Mouse (Mus musculus) common myeloid progenitor, adult 5-6 weeks (primary cell): ENCODE measurements at regions not wholly inside any gene's neighbourhood (a gene's known extent, or its start where the extent isn't known, plus 50 kb on each side); places are given as distances from the start of the nearest gene placed in this dataset.

ENCODE experiments used
- ATAC-seq: replicated peaks from 2 replicates; pipeline ENCODE4 v1.8.0; 2016; ENCODE audit warnings: low read depth, mild to moderate bottlenecking, moderate TSS enrichment, inconsistent platforms; ENCODE audit not compliant: poor library complexity, severe bottlenecking

DNA sequence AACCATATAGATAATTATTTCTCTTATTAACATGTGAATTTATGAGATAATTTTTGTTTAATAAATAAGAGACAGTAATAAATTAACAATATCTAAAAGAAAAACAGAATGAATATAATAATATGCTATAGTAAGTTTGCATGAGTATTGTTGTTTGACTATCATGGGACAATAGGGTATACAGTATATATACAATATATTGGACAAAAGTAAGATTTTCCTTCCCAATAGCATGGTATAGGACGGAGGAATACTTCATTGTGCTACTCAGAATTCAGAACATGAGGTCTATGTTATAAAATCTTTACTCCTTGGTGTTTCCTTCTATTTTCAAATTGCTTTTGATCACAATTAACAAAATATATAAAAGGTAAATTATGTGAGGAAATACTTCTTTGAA is 771.0 kb upstream of the Pcdh20 start:
- no peak for ATAC-seq

DNA sequence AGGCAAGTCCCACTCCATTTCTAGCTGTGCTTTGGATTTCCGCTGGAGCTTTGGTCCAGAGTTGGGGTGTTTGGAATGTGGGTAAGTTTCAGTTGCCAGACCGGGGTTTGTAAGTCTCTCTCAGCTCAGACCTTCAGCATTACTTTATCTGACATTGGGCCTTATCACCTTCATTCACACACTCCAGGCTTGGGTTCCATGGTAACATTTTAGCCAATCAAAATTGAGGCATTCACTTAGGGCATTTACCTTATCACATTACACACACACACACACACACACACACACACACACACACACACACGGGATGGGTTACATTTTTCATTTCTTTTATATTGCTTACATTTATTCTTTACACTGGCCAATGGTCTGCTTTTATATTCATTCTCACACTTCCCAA is 765.3 kb upstream of the Pcdh20 start:
- no peak for ATAC-seq

GRCm38 (mm10) chr14:89230482-89230881 is 759.3 kb upstream of the Pcdh20 start:
- ATAC-seq: no peak

GRCm38 (mm10) chr14:89217390-89217789 is 746.2 kb upstream of the Pcdh20 start:
- ATAC-seq: no peak

GRCm38 (mm10) chr14:89181386-89181979 is 710.3 kb upstream of the Pcdh20 start:
- peak; percentile 63; the same call in 1 of the 2 replicates for ATAC-seq

- no peak for ATAC-seq
Measured at GRCm38 (mm10) chr14:89142994-89143686, 671.9 kb upstream of the Pcdh20 start.

DNA sequence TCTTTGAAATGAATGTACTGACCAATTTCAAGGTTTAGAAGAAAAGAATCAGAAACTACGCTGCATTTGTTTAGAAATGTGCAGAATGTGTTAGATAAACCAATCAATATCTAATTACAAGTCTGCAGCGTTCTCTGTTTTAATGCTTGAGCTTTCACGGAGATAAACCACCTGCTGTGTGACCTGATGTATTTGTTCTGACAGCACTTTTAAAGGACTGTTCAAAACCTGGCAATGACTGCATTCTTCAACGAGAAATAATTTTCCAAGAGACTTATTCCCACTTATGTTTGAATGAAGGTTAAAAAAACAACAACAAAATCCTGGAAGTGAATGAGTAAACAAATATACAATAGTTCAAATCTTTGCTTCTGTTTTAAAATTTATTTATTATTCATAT is 628.1 kb upstream of the Pcdh20 start:
- ATAC-seq: no peak

DNA sequence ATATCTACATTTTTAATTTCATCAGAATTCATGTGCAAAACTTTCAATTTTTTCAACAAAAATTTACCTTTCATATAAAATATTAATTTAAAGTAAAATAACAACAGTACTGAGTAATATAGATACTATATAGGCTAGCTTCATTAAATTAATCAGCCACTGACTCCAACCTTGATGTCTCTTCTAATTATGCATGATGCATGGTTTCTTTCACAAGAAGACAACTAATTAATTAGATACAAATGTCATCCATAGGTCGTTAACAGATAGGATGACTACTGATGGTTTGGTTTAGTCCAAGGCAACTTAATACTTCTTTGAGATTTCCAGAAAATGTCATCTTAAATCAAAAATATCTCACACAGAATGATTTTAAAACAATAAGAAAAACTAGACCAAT is 618.5 kb upstream of the Pcdh20 start:
- no peak for ATAC-seq

GRCm38 (mm10) chr14:89076014-89076413 is 604.8 kb upstream of the Pcdh20 start:
- no peak for ATAC-seq

GRCm38 (mm10) chr14:89063971-89064370 is 592.8 kb upstream of the Pcdh20 start:
- no peak for ATAC-seq

DNA sequence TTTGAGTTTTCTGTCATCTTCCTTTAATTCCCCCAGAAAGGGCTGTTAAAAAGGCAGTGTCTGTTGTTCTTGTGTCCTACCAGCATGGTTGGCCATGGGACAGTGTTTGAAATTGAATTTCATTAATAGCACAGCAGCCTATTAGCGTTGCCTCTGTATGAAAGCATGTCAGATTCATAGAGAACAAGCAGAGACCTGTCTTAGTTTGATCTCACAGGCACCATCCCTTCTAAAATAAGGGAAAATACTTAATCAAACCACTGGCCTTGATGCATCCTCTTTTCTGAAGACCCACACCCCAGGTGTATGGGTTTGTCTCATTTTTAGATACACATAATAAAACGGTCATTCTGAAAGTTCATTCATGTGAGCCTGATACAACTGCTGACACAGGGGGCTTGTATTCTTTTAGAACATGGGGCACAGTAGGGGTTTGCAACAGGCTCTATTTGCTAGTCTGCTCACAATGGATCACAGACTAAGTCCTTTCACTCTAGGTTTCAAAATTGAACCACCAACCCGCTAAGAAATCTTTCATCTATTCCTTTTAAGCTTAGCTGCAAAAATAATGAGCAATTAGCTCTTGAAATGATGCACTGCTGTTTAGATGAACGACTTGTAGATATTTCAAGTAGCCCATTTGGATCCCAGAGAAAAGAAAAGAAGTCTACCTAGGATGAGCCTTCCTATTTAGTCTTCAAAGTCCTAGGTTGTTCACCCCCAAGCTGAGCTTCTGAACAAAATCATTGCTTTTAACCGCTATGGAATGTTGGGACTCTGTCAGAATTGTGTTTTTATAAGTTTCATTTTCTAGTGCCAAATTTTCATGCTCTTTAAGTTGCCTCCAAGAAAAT is 591.6 kb upstream of the Pcdh20 start:
- ATAC-seq: no peak

GRCm38 (mm10) chr14:89061319-89061718 is 590.1 kb upstream of the Pcdh20 start:
- no peak for ATAC-seq

GRCm38 (mm10) chr14:89034390-89034789 is 563.2 kb upstream of the Pcdh20 start:
- ATAC-seq: no peak

DNA sequence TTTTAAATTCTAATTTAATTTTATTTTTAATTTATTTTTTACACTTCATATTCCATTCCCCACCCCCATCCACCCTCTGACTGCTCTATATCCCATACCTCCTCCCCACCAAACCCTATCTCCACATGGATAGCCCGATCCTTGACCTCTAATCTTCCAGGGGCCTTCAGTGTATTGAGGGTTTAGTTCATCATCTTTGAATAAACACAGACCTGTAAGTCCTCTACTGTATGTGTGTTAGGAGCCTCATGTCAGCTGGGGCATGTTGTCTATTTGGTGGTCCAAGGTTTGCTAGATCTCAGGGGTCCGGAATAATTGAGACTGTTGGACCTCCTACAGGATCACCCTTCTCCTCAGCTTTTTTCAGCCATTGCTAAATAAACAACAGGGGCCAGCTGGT is 540.2 kb upstream of the Pcdh20 start:
- no peak for ATAC-seq

DNA sequence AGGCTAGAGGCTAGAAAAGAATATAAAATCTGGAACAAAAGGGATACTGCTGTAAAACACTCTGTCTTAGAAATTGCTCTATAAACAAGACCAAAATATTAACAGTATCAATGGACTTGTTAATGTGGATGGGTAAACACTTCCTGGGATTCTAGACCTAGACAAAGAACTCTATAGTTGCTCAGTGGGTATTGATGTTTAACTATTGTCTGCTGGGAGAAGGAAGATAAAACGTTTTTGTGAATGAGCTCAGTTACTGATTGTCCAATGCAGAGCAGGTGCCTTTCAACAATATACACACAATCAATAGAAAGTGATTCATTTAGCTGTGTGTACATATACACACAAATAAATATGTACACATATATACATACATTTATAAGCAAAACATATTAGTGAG is 538.5 kb upstream of the Pcdh20 start:
- ATAC-seq: no peak

- peak; percentile 68 for ATAC-seq
Measured at GRCm38 (mm10) chr14:88981895-88982294, 510.7 kb upstream of the Pcdh20 start.

DNA sequence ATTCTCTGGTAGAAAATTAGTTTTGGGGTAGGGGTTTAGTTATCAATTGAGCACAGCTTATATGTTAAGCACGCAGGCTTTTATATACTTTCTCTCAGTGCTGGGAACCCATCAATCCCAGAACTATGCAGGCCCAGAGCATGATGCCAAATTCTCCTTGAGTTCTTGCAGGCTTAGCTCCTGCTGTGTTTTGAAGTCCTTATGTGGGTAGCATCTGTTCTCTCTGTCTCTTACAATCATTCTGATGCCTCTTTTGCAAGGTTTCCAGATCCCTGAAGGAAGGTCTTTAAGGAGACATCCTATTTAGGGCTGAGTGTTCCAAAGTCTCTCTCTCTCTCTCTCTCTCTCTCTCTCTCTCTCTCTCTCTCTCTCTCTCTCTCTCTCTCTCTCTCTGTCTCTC is 504.8 kb upstream of the Pcdh20 start:
- ATAC-seq: no peak

GRCm38 (mm10) chr14:88934569-88934968 is 463.4 kb upstream of the Pcdh20 start:
- no peak for ATAC-seq
